Mouse (Mus musculus): ENCODE measurements at regions not wholly inside any gene's neighbourhood (a gene's known extent, or its start where the extent isn't known, plus 50 kb on each side); places are given as distances from the start of the nearest gene placed in this dataset.

DNA sequence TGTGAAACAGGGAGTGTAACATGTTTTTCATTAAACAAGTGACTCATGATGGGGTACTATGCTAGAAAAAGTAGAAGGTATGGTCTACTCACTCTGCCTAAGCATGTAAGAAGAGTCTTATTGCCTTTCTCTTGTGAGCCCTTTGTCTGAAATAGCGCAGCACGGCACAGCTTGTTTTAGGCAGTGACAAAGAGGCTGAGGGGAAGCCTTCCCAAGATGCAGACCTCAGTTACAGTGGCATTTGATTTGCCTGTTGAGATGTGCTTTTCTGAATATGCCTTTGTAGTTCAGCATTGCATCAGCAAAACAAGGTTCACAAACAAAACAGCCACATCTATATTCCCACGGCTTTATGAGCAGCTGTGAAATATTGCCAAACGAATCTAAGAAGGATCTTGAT, 189.8 kb upstream of the Chl1 start:
- H3K4me2 ChIP-seq (replicated peaks; ENCODE audit: low read depth, low read length): no peak overlapping the region
- 0 out of 2 replicates have a peak, but pooled peaks cover 4% of the 10 kb centered on the region for H3K4me1 ChIP-seq (ENCODE audit: control insufficient read depth, insufficient read depth, low read length)
- H3K4me3 ChIP-seq (ENCODE audit: low read length): no peak overlapping the region
- no peaks in the 10 kb centered on the region for H3K9me3 ChIP-seq (ENCODE audit: control insufficient read depth, low read length)
- H3K36me3 ChIP-seq (ENCODE audit: control insufficient read depth, insufficient read depth, low read length): no peaks in the 10 kb centered on the region
- H3K27ac ChIP-seq (ENCODE audit: low read depth, low read length): no peak overlapping the region
- ATAC-seq (ENCODE audit: low FRiP score, low TSS enrichment): no peak
- H3K27me3 ChIP-seq (ENCODE audit: control insufficient read depth, insufficient read depth, low read length): no peaks in the 10 kb centered on the region
- WGBS: 75% methylated on average over 4 of the region's 4 CpGs
- no peak overlapping the region for H3K9ac ChIP-seq (ENCODE audit: low read depth, low read length)

DNA sequence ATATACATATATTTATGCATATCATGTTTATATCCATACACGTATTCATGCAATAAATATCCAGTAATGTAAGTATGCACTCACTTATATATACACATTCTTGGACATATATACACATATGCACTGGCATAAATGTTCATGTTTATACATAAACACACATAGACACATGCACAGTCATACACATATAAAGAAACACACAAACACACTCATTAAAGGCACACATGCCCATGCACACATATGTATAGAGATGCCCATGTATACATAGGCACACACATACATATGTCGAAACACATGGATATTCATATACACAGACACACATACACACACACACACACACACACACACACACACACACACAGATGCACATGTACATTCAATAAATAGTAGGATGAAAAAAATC, 189.3 kb upstream of the Chl1 start:
- Histone ChIP-seq H3K27ac (ENCODE audit: low read depth, low read length) (no peak overlapping the region), H3K4me1 (ENCODE audit: control insufficient read depth, insufficient read depth, low read length) (0 out of 2 replicates have a peak, but pooled peaks cover 4% of the 10 kb centered on the region), H3K27me3 (ENCODE audit: control insufficient read depth, insufficient read depth, low read length) (no peaks in the 10 kb centered on the region), H3K4me2 (replicated peaks; ENCODE audit: low read depth, low read length) (no peak overlapping the region), H3K9ac (ENCODE audit: low read depth, low read length) (no peak overlapping the region), H3K36me3 (ENCODE audit: control insufficient read depth, insufficient read depth, low read length) (no peaks in the 10 kb centered on the region), H3K9me3 (ENCODE audit: control insufficient read depth, low read length) (no peaks in the 10 kb centered on the region), H3K4me3 (ENCODE audit: low read length) (no peak overlapping the region)
- 83% methylated on average over 2 of the region's 2 CpGs for WGBS
- no peak for ATAC-seq (ENCODE audit: low FRiP score, low TSS enrichment)

DNA sequence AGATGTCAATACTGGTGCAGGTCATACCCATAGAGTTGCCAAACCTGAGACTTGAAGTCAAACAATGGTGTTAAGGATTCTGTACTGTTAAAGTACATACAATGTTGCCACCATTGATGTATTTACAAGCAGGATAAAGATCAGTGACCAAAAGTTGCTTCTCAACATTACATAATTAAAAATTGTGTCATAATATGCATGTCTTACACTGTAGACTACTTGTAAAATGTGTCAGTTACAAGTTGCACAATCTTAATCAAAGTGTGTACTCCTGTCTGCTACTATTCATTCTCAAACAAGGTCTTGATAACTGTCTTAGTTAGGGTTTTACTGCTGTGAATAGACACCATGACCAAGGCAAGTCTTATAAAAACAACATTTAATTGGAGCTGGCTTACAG, 187.9 kb upstream of the Chl1 start:
- no peak overlapping the region for H3K4me2 ChIP-seq (replicated peaks; ENCODE audit: low read depth, low read length)
- no peaks in the 10 kb centered on the region for H3K27me3 ChIP-seq (ENCODE audit: control insufficient read depth, insufficient read depth, low read length)
- H3K9me3 ChIP-seq (ENCODE audit: control insufficient read depth, low read length): no peaks in the 10 kb centered on the region
- no peak for ATAC-seq (ENCODE audit: low FRiP score, low TSS enrichment)
- H3K36me3 ChIP-seq (ENCODE audit: control insufficient read depth, insufficient read depth, low read length): no peaks in the 10 kb centered on the region
- H3K4me3 ChIP-seq (ENCODE audit: low read length): no peak overlapping the region
- no peak overlapping the region for H3K27ac ChIP-seq (ENCODE audit: low read depth, low read length)
- no peak overlapping the region for H3K9ac ChIP-seq (ENCODE audit: low read depth, low read length)
- H3K4me1 ChIP-seq (ENCODE audit: control insufficient read depth, insufficient read depth, low read length): 0 out of 2 replicates have a peak, but pooled peaks cover 4% of the 10 kb centered on the region

DNA sequence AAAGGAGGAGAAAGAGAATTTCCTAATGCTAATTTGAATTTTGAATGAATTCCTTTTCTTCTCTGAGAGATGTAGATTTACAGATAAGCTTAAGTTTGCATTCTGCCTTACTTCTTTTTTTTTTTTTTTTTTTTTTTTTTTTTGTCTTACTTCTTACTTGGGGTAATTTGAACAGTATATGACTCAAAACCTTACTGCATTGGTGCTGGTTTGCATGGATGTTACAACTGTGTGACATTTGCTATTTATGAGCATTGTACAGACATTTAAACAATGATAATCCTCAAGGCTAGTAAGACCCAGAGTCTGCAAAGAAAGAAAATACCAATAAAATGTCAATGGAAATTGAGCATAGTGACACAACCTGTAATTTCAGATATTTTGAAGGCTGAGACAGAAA, 174.7 kb upstream of the Chl1 start:
- Histone ChIP-seq H3K9ac (ENCODE audit: low read depth, low read length) (no peak overlapping the region), H3K4me3 (ENCODE audit: low read length) (no peak overlapping the region), H3K9me3 (ENCODE audit: control insufficient read depth, low read length) (no peaks in the 10 kb centered on the region), H3K4me1 (ENCODE audit: control insufficient read depth, insufficient read depth, low read length) (no peaks in the 10 kb centered on the region), H3K27me3 (ENCODE audit: control insufficient read depth, insufficient read depth, low read length) (no peaks in the 10 kb centered on the region), H3K36me3 (ENCODE audit: control insufficient read depth, insufficient read depth, low read length) (no peaks in the 10 kb centered on the region), H3K27ac (ENCODE audit: low read depth, low read length) (no peak overlapping the region), H3K4me2 (replicated peaks; ENCODE audit: low read depth, low read length) (no peak overlapping the region)
- no peak for ATAC-seq (ENCODE audit: low FRiP score, low TSS enrichment)

- no peaks in the 10 kb centered on the region for H3K36me3 ChIP-seq (ENCODE audit: control insufficient read depth, insufficient read depth, low read length)
- H3K27ac ChIP-seq (ENCODE audit: low read depth, low read length): no peak overlapping the region
- no peaks in the 10 kb centered on the region for H3K9me3 ChIP-seq (ENCODE audit: control insufficient read depth, low read length)
- H3K9ac ChIP-seq (ENCODE audit: low read depth, low read length): no peak overlapping the region
- WGBS: 79% methylated on average over 7 of the region's 7 CpGs
- H3K4me1 ChIP-seq (ENCODE audit: control insufficient read depth, insufficient read depth, low read length): no peaks in the 10 kb centered on the region
- H3K4me2 ChIP-seq (replicated peaks; ENCODE audit: low read depth, low read length): no peak overlapping the region
- H3K27me3 ChIP-seq (ENCODE audit: control insufficient read depth, insufficient read depth, low read length): no peaks in the 10 kb centered on the region
- ATAC-seq (ENCODE audit: low FRiP score, low TSS enrichment): no peak
- no peak overlapping the region for H3K4me3 ChIP-seq (ENCODE audit: low read length)
Measured at GRCm38 (mm10) chr6:103339961-103340732, 170.2 kb upstream of the Chl1 start.

DNA sequence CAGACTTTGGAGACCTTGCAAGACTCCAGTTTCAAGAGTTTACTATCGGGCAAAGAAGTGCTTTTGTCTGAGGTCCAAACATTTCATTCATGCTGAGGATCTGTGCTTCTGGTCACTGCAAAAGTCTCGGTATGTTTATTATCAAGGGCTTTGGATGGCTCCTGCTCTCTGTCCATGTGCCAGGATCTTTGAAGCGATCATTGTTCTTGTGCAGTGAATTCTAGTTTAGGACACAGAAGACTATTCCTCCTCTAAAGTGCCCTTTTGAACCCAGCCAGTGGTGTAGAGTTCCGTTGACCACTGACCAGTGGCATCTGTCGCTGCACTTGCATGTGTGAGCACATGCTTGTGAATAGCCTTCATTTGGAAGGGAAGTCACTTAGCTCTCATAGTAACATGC, 166.9 kb upstream of the Chl1 start:
- Histone ChIP-seq H3K36me3 (ENCODE audit: control insufficient read depth, insufficient read depth, low read length) (no peaks in the 10 kb centered on the region), H3K4me1 (ENCODE audit: control insufficient read depth, insufficient read depth, low read length) (no peaks in the 10 kb centered on the region), H3K4me2 (replicated peaks; ENCODE audit: low read depth, low read length) (no peak overlapping the region), H3K9ac (ENCODE audit: low read depth, low read length) (no peak overlapping the region), H3K27me3 (ENCODE audit: control insufficient read depth, insufficient read depth, low read length) (no peaks in the 10 kb centered on the region), H3K4me3 (ENCODE audit: low read length) (no peak overlapping the region), H3K27ac (ENCODE audit: low read depth, low read length) (no peak overlapping the region), H3K9me3 (ENCODE audit: control insufficient read depth, low read length) (no peaks in the 10 kb centered on the region)
- ATAC-seq (ENCODE audit: low FRiP score, low TSS enrichment): no peak
- WGBS: 68% methylated on average over 5 of the region's 5 CpGs

GRCm38 (mm10) chr6:103344413-103344812, 166.0 kb upstream of the Chl1 start:
- Histone ChIP-seq H3K9me3 (ENCODE audit: control insufficient read depth, low read length) (no peaks in the 10 kb centered on the region), H3K9ac (ENCODE audit: low read depth, low read length) (no peak overlapping the region), H3K36me3 (ENCODE audit: control insufficient read depth, insufficient read depth, low read length) (no peaks in the 10 kb centered on the region), H3K4me2 (replicated peaks; ENCODE audit: low read depth, low read length) (no peak overlapping the region), H3K27me3 (ENCODE audit: control insufficient read depth, insufficient read depth, low read length) (no peaks in the 10 kb centered on the region), H3K4me3 (ENCODE audit: low read length) (no peak overlapping the region), H3K27ac (ENCODE audit: low read depth, low read length) (no peak overlapping the region), H3K4me1 (ENCODE audit: control insufficient read depth, insufficient read depth, low read length) (no peaks in the 10 kb centered on the region)
- no peak for ATAC-seq (ENCODE audit: low FRiP score, low TSS enrichment)
- WGBS: 40% methylated on average over 2 of the region's 2 CpGs

DNA sequence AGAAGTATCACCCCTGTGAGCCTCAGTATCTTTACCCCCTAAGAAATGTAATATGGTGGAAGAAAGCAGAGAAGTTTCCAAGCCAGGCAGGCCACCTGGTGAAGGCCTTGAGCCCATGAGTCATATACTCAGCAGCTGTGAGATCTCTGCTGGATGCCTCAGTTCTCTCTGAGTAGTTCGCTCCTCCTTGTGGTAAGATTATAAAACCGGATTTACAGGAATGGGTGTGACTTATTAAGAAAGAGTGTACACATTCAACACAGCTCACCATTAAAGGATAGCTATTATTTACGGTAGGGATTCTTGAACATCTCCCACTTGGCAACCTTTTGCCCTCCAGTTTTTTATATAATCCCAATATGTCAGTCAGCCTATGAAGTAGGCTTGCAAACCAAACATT, 165.2 kb upstream of the Chl1 start:
- H3K4me1 ChIP-seq (ENCODE audit: control insufficient read depth, insufficient read depth, low read length): no peaks in the 10 kb centered on the region
- no peaks in the 10 kb centered on the region for H3K36me3 ChIP-seq (ENCODE audit: control insufficient read depth, insufficient read depth, low read length)
- ATAC-seq (ENCODE audit: low FRiP score, low TSS enrichment): no peak
- H3K27me3 ChIP-seq (ENCODE audit: control insufficient read depth, insufficient read depth, low read length): no peaks in the 10 kb centered on the region
- H3K4me2 ChIP-seq (replicated peaks; ENCODE audit: low read depth, low read length): no peak overlapping the region
- no peak overlapping the region for H3K9ac ChIP-seq (ENCODE audit: low read depth, low read length)
- WGBS: 81% methylated on average over 3 of the region's 3 CpGs
- H3K27ac ChIP-seq (ENCODE audit: low read depth, low read length): no peak overlapping the region
- H3K4me3 ChIP-seq (ENCODE audit: low read length): no peak overlapping the region
- no peaks in the 10 kb centered on the region for H3K9me3 ChIP-seq (ENCODE audit: control insufficient read depth, low read length)

- H3K4me3 ChIP-seq (ENCODE audit: low read length): no peak overlapping the region
- no peaks in the 10 kb centered on the region for H3K4me1 ChIP-seq (ENCODE audit: control insufficient read depth, insufficient read depth, low read length)
- H3K27me3 ChIP-seq (ENCODE audit: control insufficient read depth, insufficient read depth, low read length): no peaks in the 10 kb centered on the region
- no peak overlapping the region for H3K9ac ChIP-seq (ENCODE audit: low read depth, low read length)
- 76% methylated on average over 3 of the region's 3 CpGs for WGBS
- H3K36me3 ChIP-seq (ENCODE audit: control insufficient read depth, insufficient read depth, low read length): no peaks in the 10 kb centered on the region
- no peaks in the 10 kb centered on the region for H3K9me3 ChIP-seq (ENCODE audit: control insufficient read depth, low read length)
- ATAC-seq (ENCODE audit: low FRiP score, low TSS enrichment): no peak
- no peak overlapping the region for H3K27ac ChIP-seq (ENCODE audit: low read depth, low read length)
- no peak overlapping the region for H3K4me2 ChIP-seq (replicated peaks; ENCODE audit: low read depth, low read length)
Measured at GRCm38 (mm10) chr6:103352405-103353124, 157.8 kb upstream of the Chl1 start.
